Mouse (Mus musculus): Measurements from ENCODE around the gene Rhot2.
A peak's percentile ranks its signal among the peaks of the same experiment; 100 is the strongest.
"Not testable (repeated sequence)": the region's sequence is repeated elsewhere in the genome, so short reads cannot be mapped to it uniquely, and the experiment has no call there.

Gene Rhot2

GRCm38 (mm10) chr17:25827011-25827410 is 17.6 kb downstream of the Rhot2 start:
- no peak for DNase-seq

- DNase-seq: no peak
Observed at GRCm38 (mm10) chr17:25825984-25826570, 18.6 kb downstream of the Rhot2 start.

GRCm38 (mm10) chr17:25825311-25825710 is 19.3 kb downstream of the Rhot2 start:
- no peak for DNase-seq

GRCm38 (mm10) chr17:25824362-25825142 is 20.1 kb downstream of the Rhot2 start:
- no peak for DNase-seq

- peak; percentile 89 for DNase-seq
Observed at GRCm38 (mm10) chr17:25823452-25823851, 21.2 kb downstream of the Rhot2 start, which contains the start of gene Wdr24. Wdr24 (plus strand) TSS chr17:25823627.

- no peak for DNase-seq
Observed at GRCm38 (mm10) chr17:25818851-25819780, 25.5 kb downstream of the Rhot2 start.

- DNase-seq: no peak
Observed at GRCm38 (mm10) chr17:25817662-25818061, 27.0 kb downstream of the Rhot2 start.

- DNase-seq: peak; percentile 92
Observed at GRCm38 (mm10) chr17:25813471-25813870, 31.2 kb downstream of the Rhot2 start.

GRCm38 (mm10) chr17:25810890-25811289 is 33.8 kb downstream of the Rhot2 start:
- DNase-seq: no peak

GRCm38 (mm10) chr17:25809606-25810340 is 34.9 kb downstream of the Rhot2 start:
- no peak for DNase-seq

- peak; percentile 76 for DNase-seq
Observed at GRCm38 (mm10) chr17:25808789-25809605, 35.7 kb downstream of the Rhot2 start, which contains the start of gene Fbxl16. Fbxl16 (plus strand) TSS chr17:25809085.

- no peak for DNase-seq
Observed at GRCm38 (mm10) chr17:25808028-25808427, 36.6 kb downstream of the Rhot2 start.

GRCm38 (mm10) chr17:25807452-25807851 is 37.2 kb downstream of the Rhot2 start:
- not testable (repeated sequence) for DNase-seq

- no peak for DNase-seq
Observed at GRCm38 (mm10) chr17:25806507-25806906, 38.1 kb downstream of the Rhot2 start.

- DNase-seq: peak; percentile 52
Observed at GRCm38 (mm10) chr17:25802825-25803517, 41.7 kb downstream of the Rhot2 start.

GRCm38 (mm10) chr17:25801029-25801428 is 43.6 kb downstream of the Rhot2 start:
- peak; percentile 82 for DNase-seq

- peak; percentile 94 for DNase-seq
Observed at GRCm38 (mm10) chr17:25796951-25797369, 47.7 kb downstream of the Rhot2 start, which contains the start of gene Metrn. Metrn (minus strand) TSS chr17:25797136.

- peak; percentile 25 for DNase-seq
Observed at GRCm38 (mm10) chr17:25796211-25796771, 48.4 kb downstream of the Rhot2 start.

GRCm38 (mm10) chr17:25795609-25796092 is 49.0 kb downstream of the Rhot2 start, which contains the start of gene AC134908.4:
AC134908.4 (minus strand) TSS chr17:25795659.
- no peak for DNase-seq

- no peak for DNase-seq
Observed at GRCm38 (mm10) chr17:25794998-25795397, 49.7 kb downstream of the Rhot2 start.

Measured in lung, postnatal 10 days (tissue).